Mouse (Mus musculus) spleen, adult 2 months (tissue): ENCODE measurements around the gene Tacc2.

Experiments
- CTCF ChIP-seq: fragments of 200-500 bp; IDR thresholded peaks from 2 replicates; pipeline ENCODE4 v1.5.1; 2011; ENCODE audit warnings: mild to moderate bottlenecking, inconsistent platforms; ENCODE audit not compliant: insufficient read depth, insufficient read length, insufficient replicate concordance; ENCODE audit errors: extremely low read depth
- POLR2A ChIP-seq: fragments of 200-500 bp; IDR thresholded peaks from 2 replicates; pipeline ENCODE4 v1.6.1; 2011; ENCODE audit warnings: low read depth, low read length, inconsistent platforms

DNA sequence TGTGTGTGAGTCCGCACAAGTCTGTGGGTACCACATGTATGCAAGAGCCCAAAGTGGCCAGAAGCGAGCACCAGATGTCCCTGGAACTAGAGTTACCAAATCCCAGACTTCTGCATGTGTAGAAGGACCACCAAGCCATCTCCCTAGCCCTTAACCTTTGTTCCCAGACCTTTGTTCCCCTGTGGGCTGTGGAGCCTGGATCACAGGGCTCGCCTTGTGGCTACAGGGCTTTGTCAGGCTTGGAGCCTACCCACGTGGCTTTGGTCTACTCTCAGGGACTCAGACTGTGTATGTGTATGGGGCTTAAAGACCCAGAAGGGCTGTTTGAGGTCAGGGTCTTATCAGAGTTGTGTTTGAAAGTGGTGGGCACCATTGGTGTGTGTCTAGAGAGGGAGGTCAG lies 111.4 kb downstream of the Tacc2 start:
- TF ChIP-seq POLR2A (no peak), CTCF (no peak)
